Mouse (Mus musculus): ENCODE results near the gene Dlg2. TPM values are rescaled to one million over a fixed set of nuclear protein-coding genes. Genes with fewer than 3 reads are reported as not detected.

Dlg2 gene
- total and polyA plus RNA-seq, 3 experiments: 0.72 to 1.9 (median 1.7) TPM

DNA sequence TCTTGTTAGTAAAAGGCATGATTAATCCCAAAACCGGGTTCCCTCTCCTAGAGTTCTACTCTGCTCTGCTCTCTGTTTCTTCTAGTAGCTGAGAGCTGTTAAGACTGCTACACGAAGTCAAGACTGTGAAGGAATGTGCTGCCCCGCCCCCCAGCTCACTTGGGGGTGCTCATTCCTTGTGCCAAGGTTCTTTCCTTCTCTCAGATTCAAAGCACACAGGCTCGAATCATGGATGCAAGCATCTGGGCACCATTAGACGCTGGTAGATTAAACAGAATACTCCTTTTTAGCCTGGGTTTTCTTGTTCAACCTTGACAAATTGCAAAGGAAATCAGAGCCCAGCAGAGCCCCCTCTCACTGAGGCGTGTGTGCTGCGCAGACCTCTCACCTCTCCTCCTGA, 1804.5 kb downstream of the Dlg2 start:
- TF ChIP-seq EP300 (IDR thresholded peaks at IDR 0.05; ENCODE audit: insufficient read depth, low read depth, low read length) (no peak), CTCF (IDR thresholded peaks at IDR 0.05) (no peak), POLR2A (IDR thresholded peaks at IDR 0.05; ENCODE audit: insufficient read depth, low read depth, low read length) (no peak)
- DNase-seq: no peak
- Histone ChIP-seq H3K79me2 (replicated peaks; ENCODE audit: control insufficient read depth, insufficient read depth, low read length) (no peaks in the 10 kb centered on the region), H3K36me3 (ENCODE audit: control insufficient read depth, insufficient read depth, low read length) (no peaks in the 10 kb centered on the region; the same call in 1 of the 2 replicates), H3K4me3 (no peak overlapping the region), H3K9ac (ENCODE audit: low read depth, low read length) (no peak overlapping the region), H3K4me1 (ENCODE audit: control insufficient read depth, insufficient read depth, low read length) (no peaks in the 10 kb centered on the region), H3K27ac (no peak overlapping the region), H3K27me3 (ENCODE audit: control insufficient read depth, insufficient read depth, low read length) (no peaks in the 10 kb centered on the region)
- intact Hi-C loops (cut with DNase I): no loop called here
- WGBS: 36% methylated on average over 7 of the region's 7 CpGs

DNA sequence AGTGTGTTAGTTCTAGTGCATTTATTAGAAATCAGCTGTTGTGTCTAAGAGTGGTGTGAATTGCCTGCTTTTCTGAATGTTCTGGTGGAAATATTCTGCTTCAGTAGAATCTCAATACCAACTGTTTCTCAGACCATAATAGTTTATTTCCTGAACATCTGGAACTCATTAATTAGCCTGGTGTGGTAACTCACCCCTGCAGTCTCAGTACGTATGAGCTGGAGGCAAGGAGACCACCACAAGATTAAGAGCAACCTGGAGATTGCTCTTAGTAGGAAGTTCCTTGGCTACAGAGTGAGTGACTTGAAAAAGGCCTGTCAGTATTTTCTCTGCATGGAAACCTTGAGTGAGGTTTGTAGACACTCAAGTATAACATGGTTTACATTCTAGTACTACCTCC, 1810.6 kb downstream of the Dlg2 start:
- Histone ChIP-seq H3K9ac (ENCODE audit: low read depth, low read length) (no peak overlapping the region), H3K27me3 (ENCODE audit: control insufficient read depth, insufficient read depth, low read length) (no peaks in the 10 kb centered on the region), H3K4me1 (ENCODE audit: control insufficient read depth, insufficient read depth, low read length) (no peaks in the 10 kb centered on the region), H3K4me3 (no peak overlapping the region), H3K27ac (no peak overlapping the region), H3K79me2 (replicated peaks; ENCODE audit: control insufficient read depth, insufficient read depth, low read length) (no peaks in the 10 kb centered on the region), H3K36me3 (ENCODE audit: control insufficient read depth, insufficient read depth, low read length) (no peaks in the 10 kb centered on the region; the same call in 1 of the 2 replicates)
- no peak for DNase-seq
- intact Hi-C loops (cut with DNase I): no loop called here
- TF ChIP-seq EP300 (IDR thresholded peaks at IDR 0.05; ENCODE audit: insufficient read depth, low read depth, low read length) (no peak), CTCF (IDR thresholded peaks at IDR 0.05) (no peak)
- WGBS: 51% methylated on average over 1 of the region's 1 CpGs

DNA sequence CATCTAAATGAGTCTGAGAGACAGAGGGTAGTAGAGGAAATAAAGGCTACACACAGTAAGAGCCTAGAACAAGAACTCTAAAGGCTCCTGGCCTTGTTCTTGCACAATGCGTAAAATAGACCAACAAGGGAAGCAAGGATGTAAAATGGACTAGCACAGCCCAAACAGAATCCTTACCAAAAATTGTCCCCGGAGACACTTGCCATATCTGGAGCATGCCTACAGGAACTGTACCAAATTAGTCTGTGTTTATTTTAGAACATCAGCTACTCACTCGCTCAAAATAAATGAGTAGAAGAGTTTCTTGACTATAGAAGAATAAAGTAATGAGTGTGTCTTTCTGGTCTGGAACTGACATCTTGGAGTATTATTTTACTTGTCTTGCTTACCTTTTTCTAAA, 1812.3 kb downstream of the Dlg2 start:
- H3K27ac ChIP-seq: no peak overlapping the region
- H3K4me3 ChIP-seq: no peak overlapping the region
- H3K9ac ChIP-seq (ENCODE audit: low read depth, low read length): no peak overlapping the region
- 66% methylated on average over 3 of the region's 3 CpGs for WGBS
- no peaks in the 10 kb centered on the region for H3K4me1 ChIP-seq (ENCODE audit: control insufficient read depth, insufficient read depth, low read length)
- H3K36me3 ChIP-seq (ENCODE audit: control insufficient read depth, insufficient read depth, low read length): no peaks in the 10 kb centered on the region; the same call in 1 of the 2 replicates
- no peak for DNase-seq
- intact Hi-C loops (cut with DNase I): no loop called here
- no peaks in the 10 kb centered on the region for H3K27me3 ChIP-seq (ENCODE audit: control insufficient read depth, insufficient read depth, low read length)
- no peaks in the 10 kb centered on the region for H3K79me2 ChIP-seq (replicated peaks; ENCODE audit: control insufficient read depth, insufficient read depth, low read length)
- no peak for TF ChIP-seq POLR2A (IDR thresholded peaks at IDR 0.05; ENCODE audit: insufficient read depth, low read depth, low read length)
- no peak for TF ChIP-seq EP300 (IDR thresholded peaks at IDR 0.05; ENCODE audit: insufficient read depth, low read depth, low read length)
- no peak for TF ChIP-seq CTCF (IDR thresholded peaks at IDR 0.05)

DNA sequence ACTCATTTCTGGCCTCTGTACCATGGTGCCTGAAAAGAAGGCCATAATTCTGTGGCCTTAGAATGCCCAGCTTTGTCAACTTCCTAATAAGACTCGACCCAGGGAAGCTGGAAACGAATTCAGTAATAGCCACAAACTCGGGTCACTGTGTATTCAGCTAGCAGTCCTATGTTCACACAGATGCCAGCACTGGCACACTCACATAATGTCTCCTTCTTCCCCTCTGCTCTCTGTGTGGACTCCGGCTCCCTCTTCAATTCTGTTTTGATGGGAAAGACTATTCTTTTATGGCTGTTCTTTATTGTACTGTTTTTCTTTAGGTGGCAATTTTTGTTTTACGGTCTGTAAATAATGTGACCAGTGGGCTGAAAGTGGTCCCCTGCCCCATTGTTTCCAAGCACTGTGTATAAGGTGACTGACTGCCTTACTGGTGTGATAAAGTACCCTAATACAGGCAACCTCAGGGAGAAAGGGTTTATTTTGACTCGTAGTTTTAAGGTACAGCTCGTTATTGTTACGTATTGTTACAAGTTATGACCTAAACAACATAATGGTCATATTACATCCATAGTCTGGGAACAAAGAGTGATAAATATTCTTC, 1816.5 kb downstream of the Dlg2 start:
- DNase-seq: no peak
- intact Hi-C loops (cut with DNase I): no loop called here
- Histone ChIP-seq H3K9ac (ENCODE audit: low read depth, low read length) (no peak overlapping the region), H3K4me1 (ENCODE audit: control insufficient read depth, insufficient read depth, low read length) (no peaks in the 10 kb centered on the region), H3K27me3 (ENCODE audit: control insufficient read depth, insufficient read depth, low read length) (no peaks in the 10 kb centered on the region), H3K79me2 (replicated peaks; ENCODE audit: control insufficient read depth, insufficient read depth, low read length) (no peaks in the 10 kb centered on the region), H3K4me3 (no peak overlapping the region), H3K27ac (no peak overlapping the region), H3K36me3 (ENCODE audit: control insufficient read depth, insufficient read depth, low read length) (no peaks in the 10 kb centered on the region)
- 81% methylated on average over 8 of the region's 8 CpGs for WGBS
- TF ChIP-seq EP300 (IDR thresholded peaks at IDR 0.05; ENCODE audit: insufficient read depth, low read depth, low read length): no peak
- no peak for TF ChIP-seq POLR2A (IDR thresholded peaks at IDR 0.05; ENCODE audit: insufficient read depth, low read depth, low read length)
- TF ChIP-seq CTCF (IDR thresholded peaks at IDR 0.05): no peak

DNA sequence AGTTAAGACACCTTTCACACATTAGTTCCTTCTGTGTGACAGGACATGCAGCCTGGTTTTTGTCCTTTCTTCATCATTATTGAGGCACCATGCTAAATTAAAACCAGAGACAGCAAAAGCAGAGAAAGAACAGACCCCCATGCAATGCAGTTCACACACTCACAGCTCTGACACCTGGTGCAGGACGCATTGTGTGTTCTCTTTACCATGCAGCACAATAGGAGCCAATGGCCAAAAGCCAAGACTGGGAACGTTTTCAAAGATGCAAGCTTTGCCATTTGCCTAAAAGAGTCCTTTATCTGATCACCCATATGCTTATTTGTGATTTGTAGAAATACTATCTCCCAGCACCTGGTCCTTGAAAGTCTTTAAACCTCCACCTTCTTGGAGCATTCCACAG, 1824.6 kb downstream of the Dlg2 start:
- no peak for DNase-seq
- no peaks in the 10 kb centered on the region for H3K36me3 ChIP-seq (ENCODE audit: control insufficient read depth, insufficient read depth, low read length)
- no peak overlapping the region for H3K9ac ChIP-seq (ENCODE audit: low read depth, low read length)
- no peak overlapping the region for H3K27ac ChIP-seq
- intact Hi-C loops (cut with DNase I): no loop called here
- 34% methylated on average over 2 of the region's 2 CpGs for WGBS
- no peaks in the 10 kb centered on the region for H3K79me2 ChIP-seq (replicated peaks; ENCODE audit: control insufficient read depth, insufficient read depth, low read length)
- no peak for TF ChIP-seq POLR2A (IDR thresholded peaks at IDR 0.05; ENCODE audit: insufficient read depth, low read depth, low read length)
- no peak for TF ChIP-seq CTCF (IDR thresholded peaks at IDR 0.05)
- no peak for TF ChIP-seq EP300 (IDR thresholded peaks at IDR 0.05; ENCODE audit: insufficient read depth, low read depth, low read length)
- H3K4me3 ChIP-seq: no peak overlapping the region
- no peaks in the 10 kb centered on the region for H3K27me3 ChIP-seq (ENCODE audit: control insufficient read depth, insufficient read depth, low read length)
- H3K4me1 ChIP-seq (ENCODE audit: control insufficient read depth, insufficient read depth, low read length): no peaks in the 10 kb centered on the region

DNA sequence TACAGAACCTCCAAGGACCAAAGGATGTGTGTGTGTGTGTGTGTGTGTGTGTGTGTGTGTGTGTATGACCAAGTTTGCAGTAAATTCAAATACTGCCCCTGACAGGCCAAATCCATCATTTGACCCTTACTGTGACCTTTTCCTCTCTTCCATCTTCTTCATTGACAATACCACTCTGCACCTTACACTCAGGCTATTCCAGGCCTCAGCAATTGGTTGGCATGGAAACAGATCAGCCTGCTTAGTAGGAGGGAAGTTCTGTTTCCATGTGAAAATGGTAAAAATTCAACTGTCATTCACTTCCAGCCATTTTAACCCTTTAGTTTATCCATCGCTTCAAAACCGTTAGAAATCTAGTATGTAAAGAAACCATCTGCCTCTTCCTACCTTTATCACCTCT, 1831.2 kb downstream of the Dlg2 start:
- Histone ChIP-seq H3K9ac (ENCODE audit: low read depth, low read length) (no peak overlapping the region), H3K27me3 (ENCODE audit: control insufficient read depth, insufficient read depth, low read length) (no peaks in the 10 kb centered on the region), H3K36me3 (ENCODE audit: control insufficient read depth, insufficient read depth, low read length) (no peaks in the 10 kb centered on the region), H3K4me1 (ENCODE audit: control insufficient read depth, insufficient read depth, low read length) (no peaks in the 10 kb centered on the region), H3K27ac (no peak overlapping the region), H3K4me3 (no peak overlapping the region), H3K79me2 (replicated peaks; ENCODE audit: control insufficient read depth, insufficient read depth, low read length) (no peaks in the 10 kb centered on the region)
- TF ChIP-seq EP300 (IDR thresholded peaks at IDR 0.05; ENCODE audit: insufficient read depth, low read depth, low read length) (no peak), POLR2A (IDR thresholded peaks at IDR 0.05; ENCODE audit: insufficient read depth, low read depth, low read length) (no peak), CTCF (IDR thresholded peaks at IDR 0.05) (no peak)
- no peak for DNase-seq
- intact Hi-C loops (cut with DNase I): no loop called here
- 93% methylated on average over 2 of the region's 2 CpGs for WGBS
